Mouse (Mus musculus) MEL (cell line): Measurements from ENCODE around the gene Icos.

Source experiments
- CHD1 ChIP-seq: IDR thresholded peaks from 2 replicates; pipeline ENCODE4 v1.6.1; 2012; ENCODE audit warnings: low read depth, mild to moderate bottlenecking, inconsistent platforms, low read length, improper control_type of control experiment
- CTCF ChIP-seq, 3 experiments: IDR thresholded peaks in 2 of 3; conservative IDR thresholded peaks in 1 of 3; 2 replicates each; pipeline ENCODE4 v1.5.1; 2011 to 2012; ENCODE audit warnings: low read length in 3 of 3, low read depth in 2 of 3, mild to moderate bottlenecking in 2 of 3, improper control_type of control experiment in 1 of 3, inconsistent platforms in 1 of 3, mixed read lengths in 1 of 3, moderate library complexity in 1 of 3; ENCODE audit not compliant: control insufficient read depth in 1 of 3, insufficient read depth in 1 of 3, poor library complexity in 1 of 3, severe bottlenecking in 1 of 3
- MYC ChIP-seq: IDR thresholded peaks from 2 replicates; pipeline ENCODE4 v1.6.1; 2011; ENCODE audit warnings: low read depth, mild to moderate bottlenecking, low read length, improper control_type of control experiment, moderate library complexity

- no peak for TF ChIP-seq MYC
- no peak for TF ChIP-seq CHD1
- TF ChIP-seq CTCF (IDR thresholded peaks at IDR 0.05 in 2 of 3, conservative IDR thresholded peaks at IDR 0.05 in 1 of 3; ENCODE audit: control insufficient read depth in 1 of 3, insufficient read depth in 1 of 3, low read depth in 2 of 3, low read length in 3 of 3, poor library complexity in 1 of 3, severe bottlenecking in 1 of 3), result no peak
Measured at GRCm38 (mm10) chr1:61046055-61046705, 68.5 kb downstream of the Icos start.
